Mouse (Mus musculus): ENCODE measurements around the gene Ccnd3.
"Not testable (repeated sequence)": the region's sequence is repeated elsewhere in the genome, so short reads cannot be mapped to it uniquely, and the experiment has no call there.

The Ccnd3 gene

GRCm38 (mm10) chr17:47595248-47596161, 90.7 kb downstream of the Ccnd3 start:
- peak; percentile 56 for DNase-seq (ENCODE audit: low spot score)

- DNase-seq (ENCODE audit: low spot score) = no peak
Measured at GRCm38 (mm10) chr17:47596162-47596838, 91.4 kb downstream of the Ccnd3 start.

GRCm38 (mm10) chr17:47596839-47597164, 92.0 kb downstream of the Ccnd3 start:
- DNase-seq (ENCODE audit: low spot score) = no peak

GRCm38 (mm10) chr17:47597261-47597660, 92.4 kb downstream of the Ccnd3 start:
- no peak for DNase-seq (ENCODE audit: low spot score)

GRCm38 (mm10) chr17:47597838-47598579, 93.2 kb downstream of the Ccnd3 start:
- DNase-seq (ENCODE audit: low spot score) = no peak

GRCm38 (mm10) chr17:47598580-47599304, 93.9 kb downstream of the Ccnd3 start:
- DNase-seq (ENCODE audit: low spot score) = not testable (repeated sequence)

GRCm38 (mm10) chr17:47599511-47600297, 94.9 kb downstream of the Ccnd3 start:
- no peak for DNase-seq (ENCODE audit: low spot score)

GRCm38 (mm10) chr17:47600601-47601388, 95.9 kb downstream of the Ccnd3 start:
- DNase-seq (ENCODE audit: low spot score) = no peak

GRCm38 (mm10) chr17:47601389-47601755, 96.5 kb downstream of the Ccnd3 start:
- DNase-seq (ENCODE audit: low spot score) = no peak

GRCm38 (mm10) chr17:47602289-47602688, 97.4 kb downstream of the Ccnd3 start:
- no peak for DNase-seq (ENCODE audit: low spot score)

- DNase-seq (ENCODE audit: low spot score) = no peak
Measured at GRCm38 (mm10) chr17:47606220-47606619, 101.4 kb downstream of the Ccnd3 start.

GRCm38 (mm10) chr17:47609182-47609581, 104.3 kb downstream of the Ccnd3 start:
- no peak for DNase-seq (ENCODE audit: low spot score)

- DNase-seq (ENCODE audit: low spot score) = peak; percentile 97
Measured at GRCm38 (mm10) chr17:47610849-47611660, 106.2 kb downstream of the Ccnd3 start, which contains the start of the genes Bysl, Med20 and Gm20517. Gene Bysl (minus strand): TSS chr17:47611492. Gene Med20 (plus strand): TSS chr17:47611582. Gene Gm20517 (plus strand): TSS chr17:47611589.

- no peak for DNase-seq (ENCODE audit: low spot score)
Measured at GRCm38 (mm10) chr17:47611661-47611982, 106.8 kb downstream of the Ccnd3 start.

- DNase-seq (ENCODE audit: low spot score) = peak; percentile 56
Measured at GRCm38 (mm10) chr17:47614018-47614417, 109.2 kb downstream of the Ccnd3 start.

- DNase-seq (ENCODE audit: low spot score) = no peak
Measured at GRCm38 (mm10) chr17:47616119-47616518, 111.3 kb downstream of the Ccnd3 start.

- DNase-seq (ENCODE audit: low spot score) = no peak
Measured at GRCm38 (mm10) chr17:47616652-47617051, 111.8 kb downstream of the Ccnd3 start.

- no peak for DNase-seq (ENCODE audit: low spot score)
Measured at GRCm38 (mm10) chr17:47617605-47618307, 112.9 kb downstream of the Ccnd3 start.
